Mouse (Mus musculus): ENCODE measurements around the gene Eif5.
"Not testable (repeated sequence)": the region's sequence is repeated elsewhere in the genome, so short reads cannot be mapped to it uniquely, and the experiment has no call there.

Gene Eif5

GRCm38 (mm10) chr12:111537796-111538291 lies at the start of gene Eif5:
Gene Eif5, plus strand, starts transcription at chr12:111538016.
- DNase-seq (ENCODE audit: low read depth, low spot score) = peak; percentile 98

DNA sequence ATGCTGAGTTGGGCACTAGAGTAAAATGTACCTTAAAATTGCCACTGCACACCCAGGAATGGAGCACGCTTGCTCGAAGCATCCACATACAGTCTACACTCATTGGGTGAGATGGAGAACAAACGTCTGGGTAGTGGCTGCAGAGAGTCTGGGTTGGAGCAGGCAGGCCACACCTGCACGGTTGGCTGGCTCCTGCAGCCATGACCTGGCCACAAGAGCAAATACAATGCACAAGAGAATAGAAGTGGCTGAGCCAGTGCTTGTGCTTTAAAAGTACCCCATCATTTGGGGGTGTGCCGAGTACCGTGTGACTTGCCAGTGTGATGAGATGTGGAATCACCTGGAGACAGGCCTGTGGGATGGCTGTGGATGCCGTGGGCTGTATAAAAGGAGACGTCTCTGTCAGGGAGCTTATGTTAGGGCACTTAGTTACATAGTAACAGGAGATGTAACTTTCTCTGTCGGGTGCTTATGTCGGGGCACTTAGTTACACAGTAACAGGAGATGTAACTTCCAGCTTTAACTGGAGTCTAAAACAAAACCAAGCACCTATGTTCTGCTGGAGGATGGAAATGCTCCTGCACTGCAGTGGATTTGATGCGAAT lies 48.5 kb upstream of the Eif5 start:
- DNase-seq (ENCODE audit: low read depth, low spot score) = no peak

DNA sequence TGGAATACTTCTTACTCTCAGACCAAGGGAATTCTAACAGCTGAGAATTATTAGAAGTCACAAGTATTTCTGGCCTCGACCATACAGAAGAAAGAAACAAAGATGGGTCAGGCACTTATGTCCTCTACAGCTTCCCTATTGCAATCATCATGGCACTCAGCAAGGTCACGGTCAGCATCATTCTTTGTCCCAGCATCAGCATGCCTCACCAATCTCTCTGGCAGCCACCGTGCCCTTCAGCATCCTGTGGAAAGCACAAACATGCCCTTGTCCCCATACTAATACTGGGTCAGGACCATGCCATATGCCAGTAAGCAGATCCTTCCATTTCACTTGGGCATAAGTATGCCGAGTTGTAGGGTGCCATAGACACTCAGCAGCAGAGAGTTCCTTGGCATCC lies 42.9 kb upstream of the Eif5 start:
- DNase-seq (ENCODE audit: low read depth, low spot score) = no peak

DNA sequence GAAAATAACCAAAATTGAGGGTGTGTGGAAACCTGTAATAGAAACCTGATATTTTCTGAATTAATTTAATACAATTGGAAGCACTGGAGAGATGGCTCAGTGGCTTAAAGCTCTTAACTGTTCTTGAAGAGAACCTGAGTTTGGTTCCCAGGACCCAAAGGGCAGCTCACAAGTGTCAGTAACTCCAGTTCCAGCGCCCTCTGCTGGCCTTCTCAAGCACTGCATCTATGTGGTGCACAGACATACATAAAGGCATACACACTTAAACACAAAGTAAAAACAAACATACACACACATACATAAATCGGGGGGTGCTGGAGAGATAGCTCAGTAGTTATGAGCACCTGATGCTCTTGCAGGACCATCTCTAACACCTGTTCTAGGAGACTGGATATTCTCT lies 40.7 kb upstream of the Eif5 start:
- DNase-seq (ENCODE audit: low read depth, low spot score) = no peak

- DNase-seq (ENCODE audit: low read depth, low spot score) = no peak
Observed at GRCm38 (mm10) chr12:111499617-111500016, 38.2 kb upstream of the Eif5 start.

- DNase-seq (ENCODE audit: low read depth, low spot score) = no peak
Observed at GRCm38 (mm10) chr12:111500725-111501124, 37.1 kb upstream of the Eif5 start.

- DNase-seq (ENCODE audit: low read depth, low spot score) = no peak
Observed at GRCm38 (mm10) chr12:111503063-111503567, 34.7 kb upstream of the Eif5 start.

DNA sequence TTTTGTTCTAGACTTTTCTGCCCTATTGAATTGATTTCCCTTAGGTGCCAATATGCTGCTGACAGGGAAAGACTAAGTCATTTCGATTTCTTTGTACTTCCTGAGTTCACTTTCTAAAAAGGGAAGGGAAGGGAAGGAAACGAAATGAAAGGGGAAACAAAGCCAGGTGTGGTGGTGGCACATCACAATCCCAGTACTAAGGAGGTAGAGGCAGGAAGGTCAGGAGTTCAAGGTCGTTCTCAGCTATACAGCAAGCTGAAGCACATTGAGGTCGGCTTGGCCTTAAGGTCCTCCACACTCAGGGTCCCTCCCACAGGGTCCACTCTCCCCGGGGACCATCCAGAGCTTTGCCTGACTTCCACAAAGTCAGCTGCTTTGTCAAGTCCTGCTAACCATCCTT lies 34.2 kb upstream of the Eif5 start:
- no peak for DNase-seq (ENCODE audit: low read depth, low spot score)

DNA sequence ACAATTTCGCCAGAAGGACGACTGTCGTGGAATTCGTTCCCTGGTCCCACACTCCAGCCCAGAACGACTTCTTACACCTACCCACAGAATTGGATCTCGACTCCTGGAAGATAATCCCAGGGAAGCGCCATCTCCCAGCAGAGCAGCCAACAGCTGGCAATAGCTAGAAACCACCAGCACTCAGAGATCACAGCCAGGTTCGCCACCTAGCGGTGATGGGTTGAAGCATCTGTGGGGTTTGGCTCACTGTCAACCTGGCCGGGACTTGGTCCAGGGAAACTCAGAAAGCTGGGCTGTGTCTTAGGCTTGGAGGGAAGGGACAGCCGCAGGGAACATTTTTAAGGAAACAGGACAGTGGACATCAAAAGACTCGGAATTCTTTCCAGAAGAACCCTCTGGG lies 32.9 kb upstream of the Eif5 start:
- peak; percentile 63 for DNase-seq (ENCODE audit: low read depth, low spot score)

- DNase-seq (ENCODE audit: low read depth, low spot score) = no peak
Observed at GRCm38 (mm10) chr12:111507001-111507400, 30.8 kb upstream of the Eif5 start.

DNA sequence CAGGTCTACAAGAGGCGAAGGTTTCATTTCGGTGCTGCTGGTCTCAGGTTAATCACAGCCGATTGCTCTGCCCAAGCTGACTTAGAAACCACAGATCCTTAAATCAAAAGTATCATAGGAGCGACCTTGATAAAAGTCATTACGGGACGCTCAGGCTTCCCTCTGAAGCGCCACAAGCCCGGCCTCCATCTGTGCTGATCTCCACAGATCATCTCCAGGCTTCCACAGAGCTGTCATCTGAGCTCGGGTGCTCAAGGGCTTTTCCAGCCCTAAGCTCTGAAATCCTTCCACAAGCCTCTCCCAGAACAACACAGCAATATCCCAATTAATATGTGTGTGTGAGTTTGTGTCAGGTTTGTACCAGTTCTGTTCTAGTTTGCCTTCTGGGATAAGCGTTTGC lies 29.9 kb upstream of the Eif5 start:
- no peak for DNase-seq (ENCODE audit: low read depth, low spot score)

GRCm38 (mm10) chr12:111508438-111508837 lies 29.4 kb upstream of the Eif5 start:
- DNase-seq (ENCODE audit: low read depth, low spot score) = not testable (repeated sequence)

GRCm38 (mm10) chr12:111512572-111513063 lies 25.2 kb upstream of the Eif5 start:
- DNase-seq (ENCODE audit: low read depth, low spot score) = no peak

GRCm38 (mm10) chr12:111513673-111514072 lies 24.1 kb upstream of the Eif5 start:
- DNase-seq (ENCODE audit: low read depth, low spot score) = no peak

DNA sequence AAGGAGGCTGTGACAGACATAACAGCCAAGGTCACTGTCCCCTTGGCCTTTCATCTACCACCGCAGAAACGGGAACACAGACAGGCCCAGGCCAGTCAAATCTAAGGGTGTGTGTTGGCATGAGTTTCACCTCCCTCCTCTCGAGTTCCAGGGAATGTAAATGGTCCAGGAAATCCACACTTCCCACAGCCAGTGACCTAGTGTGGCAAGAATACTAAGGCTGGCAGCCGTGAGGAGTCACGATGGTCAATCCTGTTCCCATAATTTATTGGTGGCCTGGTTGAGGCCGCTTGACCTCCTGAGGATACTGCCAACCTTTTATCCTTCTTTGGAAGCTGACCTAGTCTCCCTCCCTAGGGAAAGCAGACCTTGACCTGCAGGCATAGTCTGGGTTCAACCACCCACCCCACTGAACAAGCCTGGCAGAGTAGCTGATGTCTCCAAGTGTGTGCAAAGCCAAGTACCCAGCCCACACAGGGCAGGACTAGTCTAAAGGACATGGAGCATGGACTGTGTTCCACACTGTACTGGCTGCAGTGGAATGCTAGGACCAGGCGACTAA lies 23.5 kb upstream of the Eif5 start:
- no peak for DNase-seq (ENCODE audit: low read depth, low spot score)

DNA sequence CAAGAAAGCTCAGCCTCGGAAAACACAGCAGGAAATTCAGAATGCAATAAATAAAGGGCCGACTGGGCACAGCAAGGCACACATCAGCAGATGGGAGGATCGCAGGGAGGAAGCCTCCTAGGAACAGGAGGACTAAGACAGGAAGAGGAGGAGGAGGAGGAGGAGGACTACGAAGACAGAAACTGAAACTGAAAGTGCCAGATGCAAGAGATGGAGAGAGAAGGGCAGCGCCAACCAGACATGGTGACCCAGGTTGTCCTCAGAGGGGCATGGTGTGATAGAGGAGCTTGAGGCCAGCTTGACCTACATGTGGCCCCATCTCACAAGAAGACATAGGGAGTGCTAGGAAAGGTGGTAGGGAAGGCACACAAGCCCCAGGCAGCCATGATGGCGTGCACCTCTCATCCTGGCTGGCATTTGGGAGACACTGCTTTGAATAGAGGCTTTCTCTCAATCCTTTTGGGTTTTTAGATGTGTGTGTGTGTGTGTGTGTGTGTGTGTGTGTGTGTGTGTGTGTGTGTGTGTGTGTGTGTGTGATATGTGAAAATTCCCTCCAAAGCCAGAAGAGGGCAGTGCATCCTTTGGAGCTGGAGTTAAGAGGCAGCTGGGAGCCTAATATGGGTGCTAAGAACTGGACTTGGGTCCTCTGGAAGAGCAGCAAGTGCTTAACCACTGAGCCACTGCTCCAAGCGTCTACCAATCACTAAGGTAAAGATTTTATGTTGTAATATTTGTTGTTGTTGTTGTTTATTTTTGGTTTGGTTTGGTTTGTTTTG lies 22.8 kb upstream of the Eif5 start:
- DNase-seq (ENCODE audit: low read depth, low spot score) = no peak

GRCm38 (mm10) chr12:111515920-111516319 lies 21.9 kb upstream of the Eif5 start:
- no peak for DNase-seq (ENCODE audit: low read depth, low spot score)

- DNase-seq (ENCODE audit: low read depth, low spot score) = no peak
Observed at GRCm38 (mm10) chr12:111516826-111517225, 21.0 kb upstream of the Eif5 start.

- DNase-seq (ENCODE audit: low read depth, low spot score) = no peak
Observed at GRCm38 (mm10) chr12:111517901-111518300, 19.9 kb upstream of the Eif5 start.

DNA sequence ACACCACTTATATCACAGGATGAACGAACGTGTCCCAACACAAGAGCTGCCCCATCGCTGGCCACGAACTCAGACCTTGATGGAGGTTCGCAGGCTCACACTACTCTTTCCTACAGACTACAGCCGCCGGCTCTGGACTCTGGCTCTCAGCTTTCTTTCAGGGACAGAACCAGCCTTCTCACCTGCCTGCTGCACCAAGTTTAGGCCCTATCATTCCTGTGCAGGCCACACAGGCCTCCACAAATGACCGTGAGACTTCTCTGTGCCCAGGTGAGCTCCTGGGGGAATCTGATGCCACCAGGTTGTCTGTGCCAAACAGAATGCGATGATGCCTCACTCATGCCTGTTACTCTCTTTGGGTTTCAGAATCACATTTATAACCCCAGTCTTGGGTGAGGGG lies 19.4 kb upstream of the Eif5 start:
- DNase-seq (ENCODE audit: low read depth, low spot score) = no peak

DNA sequence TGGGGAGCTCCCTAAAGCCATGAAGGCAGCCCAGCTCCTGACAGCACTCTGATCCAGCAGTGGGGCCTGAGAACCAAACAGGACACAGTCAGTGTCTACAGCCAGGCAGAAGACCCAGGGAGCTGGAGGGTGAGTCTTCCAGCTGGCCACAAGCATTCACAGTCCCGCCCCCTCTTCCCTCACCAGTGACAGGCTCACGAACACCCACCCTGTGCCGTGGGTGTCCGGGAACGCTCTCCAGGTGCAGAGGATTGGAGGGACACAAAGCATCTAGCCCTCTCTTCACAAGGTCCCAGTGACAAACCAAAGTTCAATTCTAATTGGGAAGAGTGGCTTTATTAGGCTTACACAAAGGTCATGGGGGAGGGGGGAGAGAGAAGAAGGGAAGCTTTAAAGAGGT lies 18.0 kb upstream of the Eif5 start:
- no peak for DNase-seq (ENCODE audit: low read depth, low spot score)

DNA sequence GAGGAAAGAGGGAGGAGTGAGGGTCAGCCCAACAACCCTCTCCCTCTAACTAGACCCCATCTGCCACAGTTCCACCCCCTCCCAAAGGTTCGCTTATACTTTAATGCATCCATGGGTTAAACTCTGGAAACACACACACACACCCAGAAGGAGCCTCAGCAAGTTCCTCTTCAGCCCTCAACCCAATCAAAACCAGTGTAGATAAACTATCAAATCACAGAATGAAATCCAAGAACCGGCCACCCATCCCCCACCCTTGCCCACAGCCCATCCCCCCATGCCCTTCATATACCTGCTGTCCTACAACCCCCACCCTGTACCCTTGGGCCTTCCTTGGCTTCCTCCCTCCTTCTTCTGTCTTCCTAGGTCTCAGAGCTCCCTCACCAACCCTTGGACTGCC lies 16.8 kb upstream of the Eif5 start:
- DNase-seq (ENCODE audit: low read depth, low spot score) = no peak

DNA sequence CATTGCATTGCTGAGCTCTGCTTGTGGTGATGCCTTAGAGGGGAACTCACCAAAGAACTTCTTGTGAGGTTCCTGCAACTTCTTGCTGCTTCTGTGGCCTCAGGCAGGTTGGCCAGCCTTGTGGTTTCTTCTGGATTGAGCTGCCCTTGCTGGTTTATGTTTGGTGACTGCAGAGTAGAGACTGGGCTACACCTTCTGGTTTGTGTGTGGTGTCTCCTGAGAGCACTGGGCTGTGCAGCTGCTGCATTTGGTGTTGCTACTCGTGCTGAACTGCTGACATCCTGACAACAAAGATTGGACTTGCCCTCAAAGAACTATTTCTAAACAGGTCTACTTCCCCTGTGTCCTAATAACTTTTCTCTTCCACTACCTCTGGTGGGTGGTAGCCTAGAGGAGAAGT lies 13.3 kb upstream of the Eif5 start:
- no peak for DNase-seq (ENCODE audit: low read depth, low spot score)
